Mouse (Mus musculus) kidney, adult 10 weeks (tissue): ENCODE measurements around the gene Rpf2. TPM values are rescaled to one million over a fixed set of nuclear protein-coding genes. Genes with fewer than 3 reads are reported as not detected.

Source experiments
- polyA plus RNA-seq: library from polyadenylated mRNA; stranded (reverse); fragments of 350-450 nt; fragmentation: Illumina TruSeq; extraction: RNeasy Lipid Tissue Mini Kit (QIAGEN cat#74804); gene quantifications from one replicate; pipeline ENCODE4 v1.2.3, GENCODE M21; 2014; ENCODE audit warnings: low read depth, low replicate concordance

Rpf2 gene
- 74.6 TPM for polyA plus RNA-seq

DNA sequence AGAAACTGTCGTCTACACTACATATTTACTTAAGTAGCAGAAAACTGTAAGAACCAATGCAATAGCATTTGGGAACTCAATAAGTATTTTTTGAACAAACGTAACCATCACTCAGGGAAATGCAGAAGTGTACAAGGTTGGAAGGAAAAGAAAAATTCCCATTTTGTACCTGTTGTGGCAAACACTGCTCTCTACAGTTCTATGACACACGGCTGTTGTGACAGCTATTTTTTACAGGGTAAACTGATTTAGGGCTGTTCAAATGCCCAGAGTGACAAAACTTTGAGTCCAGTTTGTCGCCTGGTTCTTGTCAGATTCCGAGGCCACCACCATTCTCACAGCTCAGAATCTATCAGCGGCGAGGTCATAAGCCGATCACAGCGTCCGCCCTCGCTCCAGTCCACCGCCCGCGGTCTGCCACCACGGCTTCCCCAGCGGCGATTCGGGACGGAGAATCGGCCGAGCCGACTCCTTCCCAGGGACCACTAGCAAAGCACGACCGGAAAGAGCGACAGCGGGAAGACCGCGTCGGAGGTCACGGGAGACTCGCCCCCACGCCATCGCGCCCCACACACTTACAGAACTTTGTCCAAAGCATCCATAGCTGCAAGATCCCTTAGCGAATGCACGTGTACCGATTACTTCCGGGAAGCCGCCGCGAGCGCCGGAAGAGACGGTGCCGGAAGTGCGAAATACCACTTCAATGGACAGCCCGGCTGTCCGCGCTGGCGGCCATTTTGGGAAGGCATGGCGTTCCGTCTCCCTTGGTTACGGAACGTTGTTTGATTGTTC is at the start of gene Rpf2:
Rpf2 (minus strand) TSS at position 663 of the 792 bp plus-strand sequence.

DNA sequence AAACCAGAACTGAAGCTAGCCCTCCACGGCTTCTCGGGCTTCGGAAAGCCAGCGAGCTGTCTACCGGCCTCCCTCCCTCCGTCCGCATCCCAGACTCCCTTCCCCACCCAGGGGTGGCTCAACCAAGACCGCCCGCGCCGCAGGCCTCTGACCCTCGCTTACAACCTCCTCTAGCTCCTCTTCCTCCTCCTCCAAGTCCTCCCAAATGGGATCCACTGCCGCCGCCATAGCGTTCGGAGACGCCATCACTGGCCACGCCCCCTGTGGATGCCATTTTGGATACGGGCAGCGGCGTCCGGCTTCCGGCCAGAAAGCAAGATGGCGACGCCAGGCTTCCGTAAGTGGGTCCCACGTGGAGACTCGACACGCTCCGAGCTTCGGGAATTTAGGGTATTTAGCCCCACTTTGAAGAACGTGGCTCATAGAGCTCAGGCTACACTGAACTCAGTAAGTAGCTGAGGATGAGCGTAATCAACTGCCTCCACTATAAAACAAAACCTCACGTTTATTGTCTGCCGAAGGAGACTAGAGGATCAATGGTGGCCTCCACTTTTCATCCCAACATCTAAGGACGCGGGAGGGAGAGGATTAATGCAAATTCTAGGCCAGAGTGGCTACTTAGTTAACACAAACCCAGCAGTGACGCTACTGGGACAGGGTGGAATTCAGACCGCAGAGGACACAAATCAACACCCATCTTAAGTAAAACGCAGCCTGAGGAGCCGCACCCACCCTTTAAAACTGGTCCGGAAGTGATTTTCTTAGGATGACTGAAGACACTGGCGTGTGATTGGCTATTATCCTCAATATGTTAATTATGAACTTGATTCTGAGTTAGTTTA is 10.8 kb upstream of the Rpf2 start, which contains the start of gene Gtf3c6:
Gtf3c6 (minus strand) TSS at position 695 of the 842 bp plus-strand sequence.

Other genes with a start within 250 kb of the Rpf2 start
- 221 TPM for gene Mfsd4b1, start 221.8 kb downstream of the Rpf2 start, polyA plus RNA-seq
- gene Slc16a10, start 104.8 kb downstream of the Rpf2 start, polyA plus RNA-seq, result 58.5 TPM
- 151 TPM for gene Gtf3c6, start 11.1 kb upstream of the Rpf2 start, polyA plus RNA-seq
- gene Amd1, start 55.1 kb upstream of the Rpf2 start, polyA plus RNA-seq, result 177 TPM
- 20.1 TPM for gene Cdk19, start 92.5 kb upstream of the Rpf2 start, polyA plus RNA-seq